Mouse (Mus musculus) left cerebral cortex, postnatal 14 days (tissue): Measurements from ENCODE around the gene Rfxank. TPM values are rescaled to one million over a fixed set of nuclear protein-coding genes. Genes with fewer than 3 reads are reported as not detected.
A peak's percentile ranks its signal among the peaks of the same experiment; 100 is the strongest.

ENCODE experiments used
- DNase-seq, 2 experiments: peaks; one replicate each; pipeline ENCODE4 v3.0.0; 2021 to 2022; ENCODE audit warnings: low spot score in 2 of 2, mixed read lengths in 1 of 2
- intact Hi-C: fragments of 180-260 bp; cut with DNase I; formaldehyde crosslinking; loops from one replicate; pipeline ENCODE4 v1.15.1; 2025
- total RNA-seq, 2 experiments: library from RNA; stranded (reverse); gene quantifications; 2 replicates each; pipeline ENCODE4 v1.2.3; 2021

Gene Rfxank
- total RNA-seq, 2 experiments from 2014 or later: 9.2 to 9.6 TPM

GRCm38 (mm10) chr8:70114892-70115291 lies 24.1 kb downstream of the Rfxank start:
- no peak for DNase-seq
- intact Hi-C loops: no loop called here

DNA sequence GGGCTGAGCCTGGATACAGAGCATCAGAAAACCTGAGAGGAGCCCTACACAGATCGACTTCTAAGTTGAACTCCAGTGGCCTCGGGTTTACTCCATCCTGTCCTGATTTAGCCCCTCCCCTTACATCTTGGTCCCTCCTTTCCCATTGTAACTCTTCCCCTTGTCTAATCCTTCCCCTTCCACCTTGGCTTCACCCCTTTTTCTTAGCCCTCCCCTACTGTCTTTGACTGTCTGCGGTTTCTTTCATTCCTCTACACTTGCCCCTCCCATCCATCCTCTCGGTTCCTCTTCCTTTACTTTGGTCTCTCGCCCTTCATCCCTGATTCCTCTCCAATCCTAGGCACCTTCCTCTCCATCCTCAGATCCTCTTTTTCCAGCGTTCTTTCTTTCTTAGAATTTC lies 24.5 kb downstream of the Rfxank start:
- DNase-seq: no peak
- intact Hi-C loops: no loop called here

GRCm38 (mm10) chr8:70112401-70113016 lies 26.4 kb downstream of the Rfxank start:
- intact Hi-C loops: no loop called here

DNA sequence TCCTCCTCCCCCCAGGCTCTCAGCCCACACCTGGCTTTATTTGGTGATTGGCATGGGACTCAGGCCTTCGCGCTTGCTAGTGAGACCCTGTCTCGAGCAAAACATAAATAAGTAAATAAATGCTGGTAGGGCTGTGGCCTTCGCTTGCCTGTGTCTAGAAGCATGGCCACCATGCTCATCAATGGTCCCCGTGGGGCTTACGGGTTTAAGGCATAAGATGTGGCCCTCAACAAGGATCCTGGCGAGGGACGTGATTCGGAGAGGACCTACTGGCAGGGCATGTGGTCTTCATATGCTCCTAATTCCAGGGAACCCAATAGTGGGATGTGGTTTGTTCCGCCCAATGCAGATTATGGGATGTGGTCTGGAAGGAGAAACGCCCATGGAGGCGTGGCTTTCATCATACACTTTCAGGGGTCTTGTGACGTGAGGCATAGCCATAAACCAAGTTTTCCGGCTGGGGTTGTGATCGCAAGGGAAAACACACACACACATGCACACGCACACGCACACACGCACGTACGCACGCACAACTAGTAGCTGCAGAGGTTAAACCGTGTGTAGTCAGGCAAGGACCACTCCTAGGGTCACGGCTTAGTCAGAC lies 27.7 kb downstream of the Rfxank start:
- no peak for DNase-seq
- intact Hi-C loops: no loop called here

More at GRCm38 (mm10) chr8:70112401-70113016, 26.4 kb downstream of the Rfxank start:
- no peak for DNase-seq

GRCm38 (mm10) chr8:70110451-70110850 lies 28.5 kb downstream of the Rfxank start:
- no peak for DNase-seq
- intact Hi-C loops: no loop called here

GRCm38 (mm10) chr8:70104922-70105321 lies 34.0 kb downstream of the Rfxank start:
- intact Hi-C loops: no loop called here
- no peak for DNase-seq

DNA sequence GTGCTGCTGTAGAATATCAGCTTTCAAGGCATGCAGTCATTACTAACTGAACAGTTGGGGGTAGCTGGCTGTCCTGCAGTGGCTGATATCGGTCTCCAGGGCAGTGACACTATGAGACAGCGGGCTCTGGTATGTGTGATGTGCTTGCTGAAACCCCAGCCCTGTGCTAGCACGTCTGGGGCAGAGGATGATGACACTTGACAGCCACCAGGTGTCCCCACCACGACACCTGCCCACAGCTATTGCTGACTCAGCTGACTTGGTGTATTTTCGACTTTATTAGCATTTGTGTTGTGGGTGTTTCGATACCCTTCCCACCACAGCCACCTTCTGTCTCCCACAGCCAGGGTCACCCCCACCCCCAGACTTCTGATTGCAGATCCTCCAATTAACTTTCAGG lies 34.4 kb downstream of the Rfxank start:
- no peak for DNase-seq
- intact Hi-C loops: no loop called here

GRCm38 (mm10) chr8:70100241-70100640 lies 38.7 kb downstream of the Rfxank start:
- intact Hi-C loops: no loop called here

GRCm38 (mm10) chr8:70099276-70099675 lies 39.7 kb downstream of the Rfxank start:
- peak in 1 of 2 experiments; percentile 84 for DNase-seq
- intact Hi-C loops: no loop called here

More at GRCm38 (mm10) chr8:70100241-70100640, 38.7 kb downstream of the Rfxank start:
- peak in 1 of 2 experiments; percentile 67 for DNase-seq

DNA sequence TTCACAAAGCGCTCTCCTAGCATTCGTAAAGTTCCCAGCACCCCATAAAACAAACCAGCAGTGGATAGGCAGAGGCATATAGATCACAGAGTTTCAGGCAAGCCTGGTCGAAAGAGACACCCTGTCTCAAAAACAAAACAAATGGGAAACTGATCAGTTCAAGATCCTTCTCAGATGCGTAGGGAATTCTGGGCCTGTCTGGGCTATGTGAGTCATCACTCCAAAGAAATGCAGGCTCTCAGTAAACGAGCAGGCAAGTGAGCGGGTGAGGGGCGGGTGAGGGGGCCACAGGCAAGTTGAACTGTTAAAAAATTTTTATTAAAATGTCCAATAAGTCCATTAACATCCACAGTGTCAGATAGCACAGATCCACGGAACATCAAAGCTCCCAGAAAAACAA lies 46.2 kb downstream of the Rfxank start:
- DNase-seq: no peak
- intact Hi-C loops: no loop called here

GRCm38 (mm10) chr8:70089296-70089960 lies 49.5 kb downstream of the Rfxank start:
- intact Hi-C loops: loop anchor here (2.0 to 5.0 kb wide), 2 partner anchors 31 to 133 kb away; partner anchors contain the start of gene Ncan
- DNase-seq: peak in 1 of 2 experiments; percentile 62

- intact Hi-C loops: loop anchor here (2.0 to 5.0 kb wide), 3 partner anchors 33 to 134 kb away; partner anchors contain the start of gene Ncan
Observed at GRCm38 (mm10) chr8:70087836-70088650, 50.9 kb downstream of the Rfxank start.

GRCm38 (mm10) chr8:70087237-70087636 lies 51.7 kb downstream of the Rfxank start:
- intact Hi-C loops: loop anchor here (2.0 to 5.0 kb wide), 2 partner anchors 80 to 135 kb away; no protein-coding TSS in a partner anchor
- no peak for DNase-seq

More at GRCm38 (mm10) chr8:70087836-70088650, 50.9 kb downstream of the Rfxank start:
- peak; percentile 64 to 72 for DNase-seq

DNA sequence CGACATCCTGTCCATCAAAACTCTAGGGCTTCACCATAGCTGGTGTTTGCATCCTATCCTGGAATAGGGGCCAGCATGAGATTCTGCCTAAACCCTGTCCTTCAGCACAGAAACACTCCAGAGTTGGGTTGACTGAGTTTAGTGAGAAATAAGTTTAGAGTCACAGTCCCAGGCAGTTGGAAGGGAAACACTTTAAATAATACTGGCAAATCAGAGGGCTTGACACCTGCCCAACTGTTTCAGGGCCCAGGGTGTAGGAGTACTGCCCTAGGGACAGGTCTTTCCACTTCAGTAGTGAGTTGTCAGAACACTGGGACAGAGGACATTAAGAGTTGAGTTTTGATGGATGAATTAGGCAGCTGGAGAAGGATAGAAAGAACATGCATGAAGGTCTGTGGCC lies 52.8 kb downstream of the Rfxank start:
- intact Hi-C loops: loop anchor here (2.0 to 5.0 kb wide), 2 partner anchors 81 to 136 kb away; no protein-coding TSS in a partner anchor
- DNase-seq: no peak

- intact Hi-C loops: loop anchor here (5.0 kb wide), 1 partner anchor 138 kb away; no protein-coding TSS in a partner anchor
- DNase-seq: no peak
Observed at GRCm38 (mm10) chr8:70084191-70085065, 54.5 kb downstream of the Rfxank start.

- intact Hi-C loops: no loop called here
- DNase-seq: no peak
Observed at GRCm38 (mm10) chr8:70083285-70083684, 55.7 kb downstream of the Rfxank start, which contains the start of gene Hapln4. Gene Hapln4, plus strand, starts transcription at chr8:70083457.

DNA sequence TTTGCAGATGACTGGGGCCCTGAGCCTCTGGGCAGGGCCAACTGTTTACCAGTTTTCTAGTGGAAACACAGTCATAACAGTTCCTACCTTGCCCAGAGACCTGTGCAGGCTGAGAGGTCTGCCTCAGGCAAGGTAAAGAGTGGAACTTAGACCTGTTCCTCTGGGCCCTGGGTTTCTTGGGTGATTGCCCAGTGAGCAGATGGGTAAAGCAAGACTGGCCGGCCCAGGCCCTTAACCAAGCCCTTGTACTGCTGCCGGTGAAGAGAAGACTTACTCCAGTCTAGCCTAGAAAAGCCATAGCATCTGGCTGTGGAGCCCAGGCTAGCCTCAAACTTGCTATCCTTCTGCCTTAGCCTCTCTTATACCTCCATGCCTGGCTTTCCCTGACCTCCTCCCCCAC lies 57.0 kb downstream of the Rfxank start:
- no peak for DNase-seq
- intact Hi-C loops: no loop called here
